ENCODE assay signal across 19 mouse cellular contexts in the genomic region with DNA sequence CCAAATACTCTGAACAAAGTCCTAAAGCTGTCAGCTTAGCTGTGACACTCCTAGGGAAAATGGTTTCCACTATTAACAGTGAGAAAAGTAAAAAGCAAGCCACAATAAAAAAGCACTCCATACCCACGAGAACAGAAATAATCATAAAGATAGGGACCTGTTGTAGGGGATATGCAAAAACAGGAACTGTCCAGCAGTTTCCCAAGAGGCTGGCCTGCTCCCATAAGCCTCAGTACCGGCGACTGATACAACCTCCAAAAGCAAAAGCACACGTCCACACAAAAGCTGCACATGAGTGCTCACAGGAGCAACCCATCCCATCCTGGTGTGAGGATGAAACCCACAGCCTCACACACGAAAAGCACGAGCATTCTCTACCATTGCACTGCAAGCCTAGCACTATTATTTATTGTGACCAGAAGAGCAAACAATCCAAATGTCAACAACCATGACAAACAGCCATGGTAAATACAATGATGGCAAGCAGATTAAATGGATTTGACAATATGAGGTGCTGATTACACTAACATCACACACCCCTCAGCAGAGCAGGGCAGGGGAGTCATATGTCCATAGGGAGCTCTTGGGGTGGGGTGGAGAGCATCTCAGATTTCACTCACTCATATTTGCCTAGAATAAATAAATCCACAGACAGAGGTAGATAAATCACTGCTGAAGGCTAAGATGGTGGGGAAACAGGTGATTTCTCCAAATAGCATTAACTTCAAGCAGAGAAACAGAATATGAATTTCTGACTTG.
DNase-seq lines count a peak whose midpoint lies in the region; ATAC-seq and TF ChIP-seq lines count a peak whose summit lies in the region.
"Had no signal": no experiment of that assay in that cellular context is flagged by ENCODE, and none has a peak within 500 bp of the region (broad histone marks: within the 10 kb centered on the region; RNA-seq: fewer than 3 reads in every experiment).

No protein-coding gene starts in this region.

- no peaks in the 10 kb centered on the region for H3K9me3 ChIP-seq in forebrain, embryonic 12.5 days
- peaks cover 12% of the 10 kb centered on the region; the same call in 1 of the 2 replicates for H3K9me3 ChIP-seq in forebrain, embryonic 10.5 days
- no peaks in the 10 kb centered on the region for H3K9me3 ChIP-seq in liver, embryonic 12.5 days (replicated peaks)
- H3K9me3 ChIP-seq in hindbrain, embryonic 16.5 days (ENCODE audit: control insufficient read depth, low read length) = no peaks in the 10 kb centered on the region
- no peaks in the 10 kb centered on the region for H3K9me3 ChIP-seq in midbrain, postnatal 0 days (ENCODE audit: low read length)
- H3K9me3 ChIP-seq: hindbrain, embryonic 15.5 days; neural tube, embryonic 12.5 days had no signal

- 0 out of 2 replicates have a peak overlapping the region, but pooled peaks have one; percentile 8 for H3K27ac ChIP-seq in forebrain, embryonic 12.5 days
- H3K27ac ChIP-seq in forebrain, embryonic 10.5 days = no peak overlapping the region
- no peak overlapping the region for H3K27ac ChIP-seq in liver, adult 2 months (replicated peaks; ENCODE audit: insufficient read depth, low read depth, low read length)
- no peak overlapping the region for H3K27ac ChIP-seq in liver, embryonic 12.5 days
- H3K27ac ChIP-seq in hindbrain, embryonic 16.5 days (ENCODE audit: low read depth, low read length) = peak overlapping the region; percentile 39; the same call in 1 of the 2 replicates
- peak overlapping the region; percentile 32; the same call in 1 of the 2 replicates for H3K27ac ChIP-seq in midbrain, postnatal 0 days (ENCODE audit: low read depth, low read length)
- H3K27ac ChIP-seq: heart, embryonic 13.5 days; hindbrain, embryonic 15.5 days; limb, embryonic 15.5 days; neural tube, embryonic 12.5 days had no signal

- peaks cover 11% of the 10 kb centered on the region; the same call in 1 of the 2 replicates for H3K36me3 ChIP-seq in forebrain, embryonic 12.5 days (replicated peaks)
- H3K36me3 ChIP-seq in forebrain, embryonic 10.5 days (replicated peaks) = peaks cover 15% of the 10 kb centered on the region
- peaks cover 6% of the 10 kb centered on the region; the same call in 1 of the 2 replicates for H3K36me3 ChIP-seq in liver, adult 2 months (ENCODE audit: control insufficient read depth, insufficient read depth, low read length)
- peaks cover 4% of the 10 kb centered on the region; the same call in 1 of the 2 replicates for H3K36me3 ChIP-seq in liver, embryonic 12.5 days
- H3K36me3 ChIP-seq in hindbrain, embryonic 16.5 days (ENCODE audit: control insufficient read depth, insufficient read depth, low read length) = no peaks in the 10 kb centered on the region
- H3K36me3 ChIP-seq in midbrain, postnatal 0 days (ENCODE audit: insufficient read depth, low read length) = no peaks in the 10 kb centered on the region
- H3K36me3 ChIP-seq: hindbrain, embryonic 15.5 days; limb, embryonic 15.5 days; neural tube, embryonic 12.5 days had no signal

- no peak for ATAC-seq in forebrain, embryonic 12.5 days (ENCODE audit: low FRiP score)
- no peak for ATAC-seq in liver, embryonic 12.5 days
- ATAC-seq in hindbrain, embryonic 16.5 days = no peak
- ATAC-seq in midbrain, postnatal 0 days (ENCODE audit: low FRiP score) = no peak
- ATAC-seq: Patski had no signal

- no peak overlapping the region for H3K4me3 ChIP-seq in forebrain, embryonic 12.5 days (replicated peaks)
- no peak overlapping the region for H3K4me3 ChIP-seq in forebrain, embryonic 10.5 days
- H3K4me3 ChIP-seq in liver, adult 2 months (ENCODE audit: insufficient read depth, low read depth, low read length) = no peak overlapping the region
- H3K4me3 ChIP-seq in liver, embryonic 12.5 days = no peak overlapping the region
- H3K4me3 ChIP-seq in hindbrain, embryonic 16.5 days (ENCODE audit: low read length) = no peak overlapping the region
- no peak overlapping the region for H3K4me3 ChIP-seq in midbrain, postnatal 0 days (ENCODE audit: low read depth, low read length)
- H3K4me3 ChIP-seq: heart, embryonic 13.5 days; hindbrain, embryonic 15.5 days; limb, embryonic 15.5 days; neural tube, embryonic 12.5 days had no signal

- no peak for TF ChIP-seq CTCF in liver, adult 2 months (IDR thresholded peaks at IDR 0.05; ENCODE audit: low read depth, low read length)
- TF ChIP-seq CTCF in midbrain, postnatal 0 days (IDR thresholded peaks at IDR 0.05) = no peak

- H3K27me3 ChIP-seq in forebrain, embryonic 12.5 days = no peaks in the 10 kb centered on the region
- no peaks in the 10 kb centered on the region for H3K27me3 ChIP-seq in forebrain, embryonic 10.5 days (ENCODE audit: poor library complexity, severe bottlenecking)
- no peaks in the 10 kb centered on the region for H3K27me3 ChIP-seq in liver, adult 2 months (ENCODE audit: control insufficient read depth, insufficient read depth, low read length)
- no peaks in the 10 kb centered on the region for H3K27me3 ChIP-seq in liver, embryonic 12.5 days (replicated peaks)
- no peaks in the 10 kb centered on the region for H3K27me3 ChIP-seq in hindbrain, embryonic 16.5 days (replicated peaks; ENCODE audit: control insufficient read depth, insufficient read depth, low read length)
- no peaks in the 10 kb centered on the region for H3K27me3 ChIP-seq in midbrain, postnatal 0 days (ENCODE audit: insufficient read depth, low read length)
- H3K27me3 ChIP-seq: CH12.LX; heart, embryonic 13.5 days; hindbrain, embryonic 15.5 days; limb, embryonic 15.5 days; neural tube, embryonic 12.5 days; Patski had no signal

- WGBS in forebrain, embryonic 12.5 days = 85% methylated on average over 6 of the region's 6 CpGs
- WGBS in forebrain, embryonic 10.5 days = 82% methylated on average over 6 of the region's 6 CpGs
- 35% methylated on average over 6 of the region's 6 CpGs for WGBS in liver, adult 2 months
- 59% methylated on average over 6 of the region's 6 CpGs for WGBS in liver, embryonic 12.5 days (ENCODE audit: insufficient replicate concordance)
- WGBS in hindbrain, embryonic 16.5 days = 60% methylated on average over 6 of the region's 6 CpGs
- WGBS in midbrain, postnatal 0 days = 44% methylated on average over 6 of the region's 6 CpGs

- DNase-seq in forebrain, embryonic 10.5 days (ENCODE audit: extremely low spot score, low spot score) = no peak
- peak; percentile 38 for DNase-seq in liver, adult 2 months (ENCODE audit: extremely low read depth, low read depth, low spot score)
- no peak for DNase-seq in midbrain, postnatal 0 days (ENCODE audit: low spot score)
- DNase-seq in left cerebral cortex, postnatal 10 days (ENCODE audit: extremely low spot score in 1 of 2, low spot score in 2 of 2) = no peak
- no peak for DNase-seq in adrenal gland, postnatal 10 days
- DNase-seq: cerebellum, adult 18-20 months; gastrocnemius, postnatal 36 days; kidney, adult 9 months; retina, postnatal 1 day; thymus, adult 2 months had no signal

- H3K4me2 ChIP-seq in forebrain, embryonic 12.5 days = no peak overlapping the region
- no peak overlapping the region for H3K4me2 ChIP-seq in liver, embryonic 12.5 days
- no peak overlapping the region for H3K4me2 ChIP-seq in hindbrain, embryonic 16.5 days (ENCODE audit: low read length)
- no peak overlapping the region for H3K4me2 ChIP-seq in midbrain, postnatal 0 days (ENCODE audit: low read depth, low read length, poor library complexity, severe bottlenecking)
- H3K4me2 ChIP-seq: heart, embryonic 13.5 days; hindbrain, embryonic 15.5 days; limb, embryonic 15.5 days; neural tube, embryonic 12.5 days had no signal

- H3K9ac ChIP-seq in forebrain, embryonic 12.5 days = no peak overlapping the region
- no peak overlapping the region for H3K9ac ChIP-seq in liver, adult 2 months (ENCODE audit: low read depth, low read length)
- no peak overlapping the region for H3K9ac ChIP-seq in liver, embryonic 12.5 days
- H3K9ac ChIP-seq in hindbrain, embryonic 16.5 days (ENCODE audit: low read depth, low read length) = no peak overlapping the region
- no peak overlapping the region for H3K9ac ChIP-seq in midbrain, postnatal 0 days (replicated peaks; ENCODE audit: low read length, poor library complexity, severe bottlenecking)
- H3K9ac ChIP-seq: heart, embryonic 13.5 days; hindbrain, embryonic 15.5 days; limb, embryonic 15.5 days; neural tube, embryonic 12.5 days had no signal

- H3K79me2 ChIP-seq in liver, adult 2 months (ENCODE audit: control insufficient read depth, insufficient read depth, low read length) = peaks cover 3% of the 10 kb centered on the region; the same call in 1 of the 2 replicates

- H3K4me1 ChIP-seq in forebrain, embryonic 12.5 days = peaks cover 28% of the 10 kb centered on the region
- peaks cover 9% of the 10 kb centered on the region for H3K4me1 ChIP-seq in forebrain, embryonic 10.5 days
- H3K4me1 ChIP-seq in liver, adult 2 months (ENCODE audit: control insufficient read depth, insufficient read depth, low read length) = peaks cover 19% of the 10 kb centered on the region
- H3K4me1 ChIP-seq in liver, embryonic 12.5 days = peaks cover 12% of the 10 kb centered on the region
- H3K4me1 ChIP-seq in hindbrain, embryonic 16.5 days (ENCODE audit: control insufficient read depth, insufficient read depth, low read depth, low read length) = peaks cover 6% of the 10 kb centered on the region
- peaks cover 4% of the 10 kb centered on the region; the same call in 1 of the 2 replicates for H3K4me1 ChIP-seq in midbrain, postnatal 0 days (ENCODE audit: insufficient read depth, low read length)

- no peak for TF ChIP-seq POLR2A in liver, adult 2 months (IDR thresholded peaks at IDR 0.05; ENCODE audit: extremely low read depth, insufficient read depth, low read length)

- intact Hi-C loops in left cerebral cortex, postnatal 10 days (cut with DNase I) = no loop called here

Comparison
In these comparisons a context has a peak if more than half of its experiments do, and no peak if none do; other contexts are left out.
1. H3K27ac ChIP-seq: peak in forebrain, embryonic 12.5 days (single experiment), hindbrain, embryonic 16.5 days (single experiment) and midbrain, postnatal 0 days (single experiment); none in forebrain, embryonic 10.5 days (single experiment), liver, adult 2 months (single experiment) and liver, embryonic 12.5 days (single experiment).